Mouse (Mus musculus): ENCODE results near the gene Mapt. TPM values are rescaled to one million over a fixed set of nuclear protein-coding genes. Genes with fewer than 3 reads are reported as not detected.

Gene Mapt
- polyA plus RNA-seq, 1 experiment from 2014 or later = 0.90 TPM

GRCm38 (mm10) chr11:104367486-104368190, 136.4 kb downstream of the Mapt start:
- no peak overlapping the region for H3K4me2 ChIP-seq
- 72% methylated on average over 5 of the region's 5 CpGs for WGBS
- DNase-seq (ENCODE audit: low spot score) (no peak), ATAC-seq (replicated peaks; ENCODE audit: low FRiP score) (no peak)
- no peaks in the 10 kb centered on the region for H3K27me3 ChIP-seq (replicated peaks; ENCODE audit: control insufficient read depth, insufficient read depth, low read length)
- no peak overlapping the region for H3K27ac ChIP-seq (ENCODE audit: low read depth, low read length)
- H3K4me3 ChIP-seq (ENCODE audit: low read depth, low read length) = no peak overlapping the region
- H3K4me1 ChIP-seq (replicated peaks; ENCODE audit: control insufficient read depth, insufficient read depth, low read length) = no peaks in the 10 kb centered on the region
- no peaks in the 10 kb centered on the region for H3K9me3 ChIP-seq (ENCODE audit: control insufficient read depth, low read length)
- H3K36me3 ChIP-seq (ENCODE audit: control insufficient read depth, insufficient read depth, low read length) = peaks cover 4% of the 10 kb centered on the region; the same call in 1 of the 2 replicates
- no peak overlapping the region for H3K9ac ChIP-seq (ENCODE audit: low read depth, low read length)

GRCm38 (mm10) chr11:104376291-104376690, 145.1 kb downstream of the Mapt start:
- Histone ChIP-seq H3K27ac (ENCODE audit: low read depth, low read length) (no peak overlapping the region), H3K27me3 (replicated peaks; ENCODE audit: control insufficient read depth, insufficient read depth, low read length) (no peaks in the 10 kb centered on the region), H3K4me1 (replicated peaks; ENCODE audit: control insufficient read depth, insufficient read depth, low read length) (no peaks in the 10 kb centered on the region), H3K9me3 (ENCODE audit: control insufficient read depth, low read length) (no peaks in the 10 kb centered on the region), H3K4me3 (ENCODE audit: low read depth, low read length) (no peak overlapping the region), H3K4me2 (no peak overlapping the region), H3K36me3 (ENCODE audit: control insufficient read depth, insufficient read depth, low read length) (peaks cover 8% of the 10 kb centered on the region; the same call in 1 of the 2 replicates), H3K9ac (ENCODE audit: low read depth, low read length) (no peak overlapping the region)
- no peak for ATAC-seq (replicated peaks; ENCODE audit: low FRiP score)
- WGBS = 93% methylated on average over 3 of the region's 3 CpGs
- no peak for DNase-seq (ENCODE audit: low spot score)

- DNase-seq (ENCODE audit: low spot score) (no peak), ATAC-seq (replicated peaks; ENCODE audit: low FRiP score) (no peak)
- no peaks in the 10 kb centered on the region for H3K9me3 ChIP-seq (ENCODE audit: control insufficient read depth, low read length)
- H3K27me3 ChIP-seq (replicated peaks; ENCODE audit: control insufficient read depth, insufficient read depth, low read length) = no peaks in the 10 kb centered on the region
- H3K4me3 ChIP-seq (ENCODE audit: low read depth, low read length) = no peak overlapping the region
- no peaks in the 10 kb centered on the region; the same call in 1 of the 2 replicates for H3K4me1 ChIP-seq (replicated peaks; ENCODE audit: control insufficient read depth, insufficient read depth, low read length)
- peaks cover 6% of the 10 kb centered on the region; the same call in 1 of the 2 replicates for H3K36me3 ChIP-seq (ENCODE audit: control insufficient read depth, insufficient read depth, low read length)
- H3K4me2 ChIP-seq = no peak overlapping the region
- H3K9ac ChIP-seq (ENCODE audit: low read depth, low read length) = no peak overlapping the region
- no peak overlapping the region for H3K27ac ChIP-seq (ENCODE audit: low read depth, low read length)
- WGBS = 77% methylated on average over 1 of the region's 1 CpGs
These were observed 148.4 kb downstream of the Mapt start for GRCm38 (mm10) chr11:104379635-104380034.

Small RNA genes lying within 50 kb of the gene (microRNA-seq; reads per million reads assigned to microRNA genes)
- not detected for gene Gm47310 (ENCODE audit: borderline number of aligned reads)

Other genes starting within 250 kb of the Mapt start
- not detected in 2 replicates for gene Crhr1, start 98.5 kb upstream of the Mapt start, polyA plus RNA-seq (2014; fragmentation: Nextera tagmentation; extraction: Ambion mirVana)
- gene Sppl2c, start 45.1 kb upstream of the Mapt start, polyA plus RNA-seq (2014; fragmentation: Nextera tagmentation; extraction: Ambion mirVana) = not detected in 2 replicates
- 18.2 and 20.3 TPM in 2 replicates for gene Kansl1, start 237.5 kb downstream of the Mapt start, polyA plus RNA-seq (2014; fragmentation: Nextera tagmentation; extraction: Ambion mirVana)

All from liver, embryonic 11.5 days (tissue).